In genomic region chr2:79131743-79132517, GRCm38 (mm10) we compare ENCODE assay signal across 16 mouse cellular contexts.
A peak's percentile ranks its signal among the peaks of the same experiment; 100 is the strongest.
DNase-seq lines count a peak whose midpoint lies in the region; ATAC-seq and TF ChIP-seq lines count a peak whose summit lies in the region.
"Had no signal": no experiment of that assay in that cellular context is flagged by ENCODE, and none has a peak within 500 bp of the region (broad histone marks: within the 10 kb centered on the region; RNA-seq: fewer than 3 reads in every experiment).

No protein-coding gene starts in this region.

- no peaks in the 10 kb centered on the region for H3K4me1 ChIP-seq in heart, postnatal 0 days (ENCODE audit: control insufficient read depth, insufficient read depth)
- H3K4me1 ChIP-seq: lung, embryonic 15.5 days; midbrain, embryonic 15.5 days; neural tube, embryonic 15.5 days had no signal

- no peaks in the 10 kb centered on the region for H3K79me2 ChIP-seq in macrophage (ENCODE audit: inconsistent target)

- ATAC-seq in heart, postnatal 0 days (ENCODE audit: insufficient read depth, low read depth): peak; percentile 53; the same call in 1 of the 2 replicates
- peak; percentile 75 for ATAC-seq in common myeloid progenitor, adult 5-6 weeks (replicated peaks; ENCODE audit: low read depth, poor library complexity, severe bottlenecking)
- ATAC-seq: hindbrain, embryonic 16.5 days; midbrain, embryonic 15.5 days had no signal

- no peak overlapping the region for H3K9ac ChIP-seq in heart, postnatal 0 days (replicated peaks; ENCODE audit: low read depth, low read length)
- H3K9ac ChIP-seq: lung, embryonic 15.5 days; midbrain, embryonic 15.5 days; neural tube, embryonic 15.5 days had no signal

- H3K4me2 ChIP-seq in heart, postnatal 0 days (ENCODE audit: low read depth, low read length): no peak overlapping the region
- H3K4me2 ChIP-seq: lung, embryonic 15.5 days; midbrain, embryonic 15.5 days; neural tube, embryonic 15.5 days had no signal

- no peak for TF ChIP-seq EP300 in heart, postnatal 0 days (IDR thresholded peaks at IDR 0.05; ENCODE audit: low read depth)

- TF ChIP-seq CTCF in heart, postnatal 0 days (IDR thresholded peaks at IDR 0.05; ENCODE audit: low read depth): no peak

- intact Hi-C loops in heart, postnatal 14 days (cut with DNase I): no loop called here

- H3K36me3 ChIP-seq in heart, postnatal 0 days (replicated peaks; ENCODE audit: control insufficient read depth, insufficient read depth, low read length): no peaks in the 10 kb centered on the region
- no peaks in the 10 kb centered on the region for H3K36me3 ChIP-seq in macrophage (ENCODE audit: inconsistent target)
- H3K36me3 ChIP-seq: lung, embryonic 15.5 days; midbrain, embryonic 15.5 days; neural tube, embryonic 15.5 days had no signal

- H3K4me3 ChIP-seq in heart, postnatal 0 days (ENCODE audit: low read depth, low read length): no peak overlapping the region
- H3K4me3 ChIP-seq in macrophage (ENCODE audit: inconsistent target): no peak overlapping the region
- H3K4me3 ChIP-seq: erythroblast, embryonic 14.5 days; heart, adult 2 months; lung, embryonic 15.5 days; midbrain, embryonic 15.5 days; neural tube, embryonic 15.5 days had no signal

- DNase-seq in heart, postnatal 0 days (ENCODE audit: low spot score): no peak
- DNase-seq in heart, postnatal 14 days: no peak
- DNase-seq in B cell, adult 2 months: peak; percentile 48 to 61
- no peak for DNase-seq in retina, embryonic 14.5 days (ENCODE audit: low spot score)
- no peak for DNase-seq in adrenal gland, adult 18-20 months (ENCODE audit: low spot score in 2 of 2)
- DNase-seq in right cerebral cortex, postnatal 25 days: no peak
- DNase-seq: adrenal gland, adult 2 months; heart, adult 2 months; thymus, postnatal 14 days had no signal

- 0 out of 2 replicates have a peak overlapping the region, but pooled peaks have one; percentile 1 for H3K27ac ChIP-seq in heart, postnatal 0 days (ENCODE audit: low read depth)
- H3K27ac ChIP-seq in macrophage: peak overlapping the region; percentile 71
- H3K27ac ChIP-seq: heart, adult 2 months; lung, embryonic 15.5 days; midbrain, embryonic 15.5 days; neural tube, embryonic 15.5 days had no signal

- WGBS in heart, postnatal 0 days: 55% methylated on average over 5 of the region's 5 CpGs
- WGBS in macrophage (ENCODE audit: missing documents): 49% methylated on average over 5 of the region's 5 CpGs

- no peaks in the 10 kb centered on the region for H3K9me3 ChIP-seq in heart, postnatal 0 days (replicated peaks; ENCODE audit: control insufficient read depth, low read length)
- H3K9me3 ChIP-seq: lung, embryonic 15.5 days; midbrain, embryonic 15.5 days; neural tube, embryonic 15.5 days had no signal

- H3K27me3 ChIP-seq in heart, postnatal 0 days (ENCODE audit: control insufficient read depth, insufficient read depth, low read length): no peaks in the 10 kb centered on the region
- H3K27me3 ChIP-seq: lung, embryonic 15.5 days; midbrain, embryonic 15.5 days; neural tube, embryonic 15.5 days had no signal

Comparison
In these comparisons a context has a peak if more than half of its experiments do, and no peak if none do; other contexts are left out.
1. DNase-seq: peak in B cell, adult 2 months (2 of 2); none in heart, postnatal 0 days (single experiment), heart, postnatal 14 days (0 of 2), retina, embryonic 14.5 days (single experiment), adrenal gland, adult 18-20 months (0 of 2) and right cerebral cortex, postnatal 25 days (single experiment).